Mouse (Mus musculus) forebrain, postnatal 0 days (tissue): ENCODE measurements around the gene Camta1. TPM values are rescaled to one million over a fixed set of nuclear protein-coding genes. Genes with fewer than 3 reads are reported as not detected.
A peak's percentile ranks its signal among the peaks of the same experiment; 100 is the strongest.

Source experiments
- ATAC-seq: fragments of 200-750 bp; cut with Nextera tagmentation; 2 replicates; pipeline ENCODE4 v1.8.0; 2017; ENCODE audit warnings: mild to moderate bottlenecking, moderate library complexity
- DNase-seq: peaks from one replicate; pipeline ENCODE4 v3.0.0-alpha.2; 2015
- H3K27ac ChIP-seq: fragments of 300-500 bp; sonication (generic); 2 replicates; pipeline ENCODE4 v1.5.1; 2014; ENCODE audit warnings: low read depth, mild to moderate bottlenecking, antibody characterized with exemption, low read length, moderate library complexity, mixed read lengths
- H3K27me3 ChIP-seq: fragments of 300-500 bp; sonication (generic); 2 replicates; pipeline ENCODE4 v1.6.1; 2014; ENCODE audit warnings: mild to moderate bottlenecking, low read length, mixed read lengths; ENCODE audit not compliant: insufficient read depth
- H3K36me3 ChIP-seq: fragments of 300-500 bp; sonication (generic); 2 replicates; pipeline ENCODE4 v1.6.1; 2014; ENCODE audit warnings: mild to moderate bottlenecking, moderate library complexity; ENCODE audit not compliant: insufficient read depth
- H3K4me1 ChIP-seq: fragments of 300-500 bp; sonication (generic); 2 replicates; pipeline ENCODE4 v1.6.1; 2014; ENCODE audit warnings: antibody characterized with exemption; ENCODE audit not compliant: insufficient read depth
- H3K4me2 ChIP-seq: fragments of 300-500 bp; sonication (generic); 2 replicates; pipeline ENCODE4 v1.6.1; 2014; ENCODE audit warnings: low read depth, mild to moderate bottlenecking, moderate library complexity
- H3K4me3 ChIP-seq: fragments of 300-500 bp; sonication (generic); 2 replicates; pipeline ENCODE4 v1.5.1; 2014; ENCODE audit warnings: low read depth, low read length, mixed read lengths
- H3K9ac ChIP-seq: fragments of 300-500 bp; sonication (generic); 2 replicates; pipeline ENCODE4 v1.6.1; 2014; ENCODE audit warnings: mild to moderate bottlenecking
- H3K9me3 ChIP-seq: fragments of 300-500 bp; sonication (generic); 2 replicates; pipeline ENCODE4 v1.6.1; 2016; ENCODE audit warnings: low read length
- CTCF ChIP-seq: sonication (generic); IDR thresholded peaks from 2 replicates; pipeline ENCODE4 v1.5.1; 2016; ENCODE audit warnings: antibody characterized with exemption, control low read depth, low read depth
- WGBS: fragments of 180-500 bp; shearing (Covaris S2); extraction: QIAGEN DNeasy Blood & Tissue Kit; methylation state at CpG from one replicate; pipeline ENCODE4 v1.1.7; 2014; 5-methylcytosine and 5-hydroxymethylcytosine counted together
- polyA plus RNA-seq: library from polyadenylated mRNA; unstranded; fragments of >200 nt; fragmentation: Nextera tagmentation; extraction: Ambion mirVana; gene quantifications from 2 replicates; pipeline ENCODE4 v1.2.1, GENCODE M21; 2015
- total RNA-seq: library from RNA; depleted of rRNA; stranded (reverse); fragments of >200 nt; gene quantifications from 2 replicates; pipeline ENCODE4 v1.2.3, GENCODE M21; 2014

Camta1 gene
- total and polyA plus RNA-seq, 2 experiments from 2014 or later: 87.4 to 131 TPM

GRCm38 (mm10) chr4:151330983-151331382 is 530.7 kb downstream of the Camta1 start:
- H3K36me3 ChIP-seq: no peaks in the 10 kb centered on the region
- peaks cover 5% of the 10 kb centered on the region for H3K27me3 ChIP-seq
- no peak overlapping the region for H3K9ac ChIP-seq
- WGBS: 72% methylated on average over 8 of the region's 8 CpGs
- no peak overlapping the region for H3K27ac ChIP-seq
- DNase-seq (no peak), ATAC-seq (no peak)
- H3K4me2 ChIP-seq: no peak overlapping the region
- no peaks in the 10 kb centered on the region for H3K9me3 ChIP-seq
- TF ChIP-seq CTCF: peak; percentile 40
- H3K4me3 ChIP-seq: no peak overlapping the region
- 0 out of 2 replicates have a peak, but pooled peaks cover under 1% of the 10 kb centered on the region for H3K4me1 ChIP-seq

- ATAC-seq (no peak), DNase-seq (no peak)
- Histone ChIP-seq H3K4me3 (no peak overlapping the region), H3K27ac (no peak overlapping the region), H3K27me3 (peaks cover 4% of the 10 kb centered on the region; the same call in 1 of the 2 replicates), H3K36me3 (no peaks in the 10 kb centered on the region), H3K4me1 (0 out of 2 replicates have a peak, but pooled peaks cover 4% of the 10 kb centered on the region), H3K4me2 (no peak overlapping the region), H3K9ac (no peak overlapping the region), H3K9me3 (no peaks in the 10 kb centered on the region)
- WGBS: 82% methylated on average over 6 of the region's 6 CpGs
- no peak for TF ChIP-seq CTCF
Measured at GRCm38 (mm10) chr4:151328071-151328470, 533.6 kb downstream of the Camta1 start.

GRCm38 (mm10) chr4:151326971-151327686 is 534.5 kb downstream of the Camta1 start:
- H3K27ac ChIP-seq: no peak overlapping the region
- H3K36me3 ChIP-seq: no peaks in the 10 kb centered on the region
- H3K4me1 ChIP-seq: 0 out of 2 replicates have a peak, but pooled peaks cover 4% of the 10 kb centered on the region
- DNase-seq (peak; percentile 54), ATAC-seq (peak; percentile 34; the same call in 1 of the 2 replicates)
- no peaks in the 10 kb centered on the region for H3K9me3 ChIP-seq
- WGBS: 84% methylated on average over 8 of the region's 8 CpGs
- H3K9ac ChIP-seq: no peak overlapping the region
- H3K27me3 ChIP-seq: peaks cover 4% of the 10 kb centered on the region; the same call in 1 of the 2 replicates
- H3K4me2 ChIP-seq: no peak overlapping the region
- H3K4me3 ChIP-seq: no peak overlapping the region
- no peak for TF ChIP-seq CTCF

GRCm38 (mm10) chr4:151316428-151316827 is 545.2 kb downstream of the Camta1 start:
- 65% methylated on average over 10 of the region's 10 CpGs for WGBS
- no peak for TF ChIP-seq CTCF
- Histone ChIP-seq H3K9me3 (no peaks in the 10 kb centered on the region), H3K9ac (no peak overlapping the region), H3K36me3 (no peaks in the 10 kb centered on the region), H3K27ac (no peak overlapping the region), H3K4me3 (no peak overlapping the region), H3K4me2 (no peak overlapping the region), H3K27me3 (no peaks in the 10 kb centered on the region), H3K4me1 (0 out of 2 replicates have a peak, but pooled peaks cover 5% of the 10 kb centered on the region)
- DNase-seq (no peak), ATAC-seq (no peak)

- H3K4me3 ChIP-seq: no peak overlapping the region
Measured at GRCm38 (mm10) chr4:151315726-151316125, 546.0 kb downstream of the Camta1 start.

GRCm38 (mm10) chr4:151310773-151311172 is 550.9 kb downstream of the Camta1 start:
- no peak for ATAC-seq
- Histone ChIP-seq H3K4me3 (no peak overlapping the region), H3K27ac (no peak overlapping the region)

More at GRCm38 (mm10) chr4:151315726-151316125, 546.0 kb downstream of the Camta1 start:
- Histone ChIP-seq H3K27ac (no peak overlapping the region), H3K27me3 (no peaks in the 10 kb centered on the region), H3K9ac (no peak overlapping the region), H3K36me3 (no peaks in the 10 kb centered on the region), H3K4me2 (no peak overlapping the region), H3K9me3 (no peaks in the 10 kb centered on the region), H3K4me1 (0 out of 2 replicates have a peak, but pooled peaks cover 5% of the 10 kb centered on the region)
- TF ChIP-seq CTCF: no peak
- 31% methylated on average over 10 of the region's 10 CpGs for whole genome bisulfite sequencing
- DNase-seq: no peak
- ATAC-seq: no peak; the same call in 1 of the 2 replicates

GRCm38 (mm10) chr4:151310056-151310685 is 551.5 kb downstream of the Camta1 start:
- Histone ChIP-seq H3K4me3 (no peak overlapping the region), H3K36me3 (no peaks in the 10 kb centered on the region), H3K4me1 (no peaks in the 10 kb centered on the region), H3K27ac (no peak overlapping the region), H3K4me2 (no peak overlapping the region), H3K9ac (no peak overlapping the region), H3K27me3 (no peaks in the 10 kb centered on the region), H3K9me3 (no peaks in the 10 kb centered on the region)
- no peak for TF ChIP-seq CTCF
- ATAC-seq: peak; percentile 32; the same call in 1 of the 2 replicates
- DNase-seq: no peak
- 71% methylated on average over 12 of the region's 12 CpGs for WGBS

More at GRCm38 (mm10) chr4:151310773-151311172, 550.9 kb downstream of the Camta1 start:
- 89% methylated on average over 8 of the region's 8 CpGs for WGBS
- H3K27me3 ChIP-seq: no peaks in the 10 kb centered on the region
- no peaks in the 10 kb centered on the region for H3K36me3 ChIP-seq
- H3K9me3 ChIP-seq: no peaks in the 10 kb centered on the region
- H3K9ac ChIP-seq: no peak overlapping the region
- DNase-seq: no peak
- H3K4me2 ChIP-seq: no peak overlapping the region
- no peak for TF ChIP-seq CTCF
- no peaks in the 10 kb centered on the region for H3K4me1 ChIP-seq
